Mouse (Mus musculus): ENCODE data around the gene Ddx24. TPM values are rescaled to one million over a fixed set of nuclear protein-coding genes. Genes with fewer than 3 reads are reported as not detected.

The Ddx24 gene
- polyA plus RNA-seq, 1 experiment from 2014 or later = 76.7 TPM

GRCm38 (mm10) chr12:103426710-103427109 is 1.1 kb upstream of the Ddx24 start:
- Histone ChIP-seq H3K4me3 (no peak overlapping the region), H3K27me3 (no peaks in the 10 kb centered on the region), H3K27ac (no peak overlapping the region), H3K4me2 (no peak overlapping the region), H3K9ac (no peak overlapping the region), H3K4me1 (peaks cover 24% of the 10 kb centered on the region), H3K36me3 (peaks cover 12% of the 10 kb centered on the region; the same call in 1 of the 2 replicates), H3K9me3 (no peaks in the 10 kb centered on the region)
- WGBS = 88% methylated on average over 7 of the region's 7 CpGs
- ATAC-seq (ENCODE audit: borderline replicate concordance, extremely low read depth, low FRiP score, low TSS enrichment) = no peak

DNA sequence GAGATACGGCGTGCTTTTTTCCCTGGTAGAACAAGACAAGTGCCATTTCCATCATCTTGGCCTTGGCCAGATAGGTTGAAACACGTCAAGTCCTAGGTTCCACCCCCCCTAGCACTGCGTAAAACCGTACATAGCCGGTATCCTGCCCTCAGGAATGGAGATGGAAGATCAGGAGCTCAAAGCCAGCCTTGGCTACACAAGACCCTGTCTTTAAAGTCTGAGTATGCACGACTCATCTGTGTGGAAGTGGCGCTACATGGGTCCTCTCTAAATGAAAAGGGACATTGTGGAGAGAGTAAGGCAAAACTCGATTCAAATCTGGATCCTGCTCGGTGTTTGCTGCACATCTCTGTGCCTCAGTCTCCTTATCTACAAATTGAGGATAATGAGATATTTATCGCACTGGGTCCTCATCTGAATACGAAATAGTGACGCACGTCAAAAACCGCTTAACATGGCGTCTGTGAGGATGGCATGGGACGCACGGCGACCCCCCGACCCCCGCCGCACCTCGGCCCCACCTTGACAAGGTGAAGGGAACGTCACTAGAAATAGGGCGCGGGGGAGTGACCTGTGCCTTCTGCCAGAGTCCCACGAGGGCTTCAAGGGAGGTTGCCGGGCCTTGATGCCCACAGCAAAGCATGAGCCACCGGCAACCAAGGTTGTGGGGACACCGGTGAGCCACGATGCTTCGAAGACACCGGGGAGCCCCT is 458 bp downstream of the Ddx24 start:
- H3K9me3 ChIP-seq = no peaks in the 10 kb centered on the region

DNA sequence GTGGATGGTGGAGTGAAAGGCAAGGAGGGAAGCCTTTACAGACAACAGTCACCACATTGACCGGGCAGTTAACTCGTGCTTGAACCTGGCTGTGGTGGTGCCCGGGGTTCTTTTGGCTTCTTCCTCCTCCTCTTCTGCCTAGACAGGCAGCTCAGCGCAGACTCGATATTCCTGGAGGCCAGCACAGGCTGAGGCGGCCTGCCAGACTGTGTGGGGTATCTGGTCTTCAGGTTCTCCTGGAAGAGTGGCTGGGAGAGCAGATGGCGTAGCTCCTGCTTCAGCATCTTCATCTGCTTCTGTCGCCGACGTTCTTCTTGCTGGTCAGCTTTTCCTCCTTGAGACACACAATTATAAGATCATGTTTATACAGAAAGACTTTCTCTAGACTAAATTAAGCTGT is 17.5 kb downstream of the Ddx24 start:
- no peak overlapping the region for H3K4me3 ChIP-seq
- peaks cover 77% of the 10 kb centered on the region for H3K36me3 ChIP-seq
- H3K9me3 ChIP-seq = no peaks in the 10 kb centered on the region
- H3K27ac ChIP-seq = no peak overlapping the region
- H3K4me2 ChIP-seq = no peak overlapping the region
- no peak overlapping the region for H3K9ac ChIP-seq
- 89% methylated on average over 10 of the region's 10 CpGs for WGBS
- H3K27me3 ChIP-seq = no peaks in the 10 kb centered on the region
- no peaks in the 10 kb centered on the region for H3K4me1 ChIP-seq
- no peak for ATAC-seq (ENCODE audit: borderline replicate concordance, extremely low read depth, low FRiP score, low TSS enrichment)

More for the DNA sequence above, 458 bp downstream of the Ddx24 start:
- Histone ChIP-seq H3K4me1 (peaks cover 30% of the 10 kb centered on the region), H3K9ac (peak overlapping the region; percentile 74), H3K4me2 (peak overlapping the region; percentile 79), H3K27ac (0 out of 2 replicates have a peak overlapping the region, but pooled peaks have one; percentile 11), H3K4me3 (peak overlapping the region; percentile 80), H3K36me3 (peaks cover 13% of the 10 kb centered on the region; the same call in 1 of the 2 replicates), H3K27me3 (no peaks in the 10 kb centered on the region)
- ATAC-seq (ENCODE audit: borderline replicate concordance, extremely low read depth, low FRiP score, low TSS enrichment) = no peak
- 10% methylated on average over 33 of the region's 33 CpGs for WGBS

DNA sequence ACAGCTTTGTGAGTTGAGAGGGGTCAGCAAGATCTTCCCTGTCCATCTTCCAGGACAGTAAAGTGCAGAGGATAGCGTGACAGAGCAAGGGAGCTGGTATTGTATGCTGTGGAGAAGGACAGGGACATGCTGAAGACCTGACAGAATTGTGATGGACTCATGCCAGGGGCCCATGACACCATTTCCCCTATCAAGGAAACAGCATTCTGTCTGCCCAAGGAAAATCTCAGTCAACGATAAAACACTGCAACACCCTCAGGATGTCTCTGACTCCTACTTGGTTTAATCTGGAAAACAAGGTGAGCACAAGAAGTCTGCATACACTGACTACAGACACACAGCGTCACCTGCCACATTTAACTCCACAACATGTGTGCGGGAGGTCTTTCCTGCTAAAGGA is 17.9 kb downstream of the Ddx24 start, which contains the start of gene 9330161L09Rik:
Gene 9330161L09Rik, minus strand, starts transcription at position 101 of the 400 bp plus-strand sequence.
- Histone ChIP-seq H3K4me2 (no peak within 1 kb of the TSS), H3K4me3 (no peak within 1 kb of the TSS), H3K9me3 (no peaks in the 10 kb centered on the region), H3K4me1 (no peaks in the 10 kb centered on the region), H3K9ac (no peak within 1 kb of the TSS), H3K27me3 (no peaks in the 10 kb centered on the region), H3K27ac (no peak within 1 kb of the TSS), H3K36me3 (peaks cover 73% of the 10 kb centered on the region)
- 90% methylated on average over 4 of the region's 4 CpGs for WGBS
- ATAC-seq (ENCODE audit: borderline replicate concordance, extremely low read depth, low FRiP score, low TSS enrichment) = no peak

- no peak for ATAC-seq (ENCODE audit: borderline replicate concordance, extremely low read depth, low FRiP score, low TSS enrichment)
- no peaks in the 10 kb centered on the region for H3K4me1 ChIP-seq
- no peaks in the 10 kb centered on the region for H3K27me3 ChIP-seq
- H3K9ac ChIP-seq = no peak overlapping the region
- H3K27ac ChIP-seq = no peak overlapping the region
- no peak overlapping the region for H3K4me3 ChIP-seq
- H3K4me2 ChIP-seq = no peak overlapping the region
- 83% methylated on average over 18 of the region's 18 CpGs for WGBS
- H3K9me3 ChIP-seq = no peaks in the 10 kb centered on the region
- H3K36me3 ChIP-seq = peaks cover 43% of the 10 kb centered on the region
Observed at GRCm38 (mm10) chr12:103404131-103404530, 21.5 kb downstream of the Ddx24 start.

DNA sequence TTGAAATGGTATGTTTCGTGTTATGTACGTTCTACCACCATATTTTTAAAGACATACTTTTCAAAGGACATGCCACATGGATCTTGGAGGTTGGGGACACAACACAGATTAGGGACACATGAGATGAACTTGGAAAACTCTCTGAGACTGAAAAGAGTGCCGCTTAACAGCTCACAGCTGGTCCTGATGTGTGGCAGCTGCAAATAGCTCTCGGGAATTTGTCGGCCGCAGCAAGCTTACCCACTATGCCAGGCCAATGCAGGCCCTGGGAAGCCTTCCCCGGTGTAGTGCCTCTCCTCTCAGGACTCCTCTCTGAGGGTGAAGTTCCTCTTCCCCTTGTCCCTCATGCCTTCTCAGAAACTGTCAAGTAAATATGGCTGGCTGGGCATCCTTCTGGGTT is 28.9 kb downstream of the Ddx24 start:
- peaks cover 14% of the 10 kb centered on the region; the same call in 1 of the 2 replicates for H3K4me1 ChIP-seq
- H3K27ac ChIP-seq = peak overlapping the region; percentile 67; the same call in 1 of the 2 replicates
- no peak overlapping the region for H3K4me3 ChIP-seq
- 42% methylated on average over 7 of the region's 7 CpGs for WGBS
- no peak; the same call in 1 of the 2 replicates for ATAC-seq (ENCODE audit: borderline replicate concordance, extremely low read depth, low FRiP score, low TSS enrichment)
- no peaks in the 10 kb centered on the region for H3K27me3 ChIP-seq
- peak overlapping the region; percentile 20; the same call in 1 of the 2 replicates for H3K4me2 ChIP-seq
- no peaks in the 10 kb centered on the region for H3K9me3 ChIP-seq
- no peak overlapping the region for H3K9ac ChIP-seq
- H3K36me3 ChIP-seq = no peaks in the 10 kb centered on the region

- 55% methylated on average over 12 of the region's 12 CpGs for WGBS
- ATAC-seq (ENCODE audit: borderline replicate concordance, extremely low read depth, low FRiP score, low TSS enrichment) = no peak
- Histone ChIP-seq H3K9ac (no peak overlapping the region), H3K4me1 (peaks cover 21% of the 10 kb centered on the region; the same call in 1 of the 2 replicates), H3K9me3 (no peaks in the 10 kb centered on the region), H3K27me3 (no peaks in the 10 kb centered on the region), H3K27ac (peak overlapping the region; percentile 41; the same call in 1 of the 2 replicates), H3K4me2 (no peak overlapping the region), H3K4me3 (no peak overlapping the region), H3K36me3 (no peaks in the 10 kb centered on the region)
Observed at GRCm38 (mm10) chr12:103395486-103396275, 29.9 kb downstream of the Ddx24 start.

DNA sequence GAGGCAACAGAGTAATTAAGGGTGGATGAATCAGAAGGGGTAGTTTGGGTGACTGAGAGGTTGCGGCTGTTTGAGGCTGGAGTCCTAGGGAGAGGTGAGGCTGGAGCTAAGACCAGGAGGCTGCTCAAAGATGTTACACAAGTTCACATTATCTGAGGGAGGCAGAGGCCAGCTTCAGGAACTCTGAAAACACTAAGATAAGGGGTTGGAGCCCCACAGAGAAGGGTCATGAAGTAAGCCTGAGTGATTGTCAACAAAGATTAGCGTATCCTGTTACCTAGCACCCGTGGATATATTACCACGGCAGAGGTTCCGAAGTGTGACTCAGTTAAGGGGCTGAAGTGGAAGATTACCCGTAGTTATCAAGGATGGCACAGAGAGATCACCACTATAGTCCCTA is 32.1 kb downstream of the Ddx24 start:
- ATAC-seq (ENCODE audit: borderline replicate concordance, extremely low read depth, low FRiP score, low TSS enrichment) = no peak
- Histone ChIP-seq H3K36me3 (no peaks in the 10 kb centered on the region), H3K27me3 (no peaks in the 10 kb centered on the region), H3K27ac (no peak overlapping the region), H3K9ac (no peak overlapping the region), H3K4me3 (no peak overlapping the region), H3K4me1 (peaks cover 27% of the 10 kb centered on the region), H3K4me2 (no peak overlapping the region), H3K9me3 (no peaks in the 10 kb centered on the region)
- whole genome bisulfite sequencing = 33% methylated on average over 6 of the region's 6 CpGs

DNA sequence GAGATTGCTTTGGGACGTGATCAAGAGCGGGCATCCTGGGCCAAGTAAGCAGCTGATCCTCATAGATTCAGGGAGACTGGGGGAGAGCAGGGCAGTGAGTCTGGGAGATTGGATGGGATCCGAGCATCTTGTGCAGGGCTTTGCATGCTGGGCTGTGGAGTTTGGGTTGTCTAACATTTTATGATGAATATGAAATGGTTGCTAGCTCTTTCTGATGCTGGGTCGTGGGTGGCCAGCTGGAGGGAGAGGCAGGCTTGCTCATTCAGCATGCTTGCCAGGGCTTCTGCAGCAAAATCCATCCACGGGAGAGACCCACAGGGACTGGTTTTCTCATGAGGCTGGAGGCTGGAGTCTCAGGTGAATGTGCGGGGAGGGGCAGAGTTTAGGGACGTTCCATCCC is 34.5 kb downstream of the Ddx24 start:
- H3K9ac ChIP-seq = no peak overlapping the region
- H3K36me3 ChIP-seq = no peaks in the 10 kb centered on the region
- H3K4me3 ChIP-seq = no peak overlapping the region
- WGBS = 49% methylated on average over 7 of the region's 7 CpGs
- H3K27ac ChIP-seq = no peak overlapping the region
- H3K4me1 ChIP-seq = peaks cover 17% of the 10 kb centered on the region
- H3K4me2 ChIP-seq = no peak overlapping the region
- no peaks in the 10 kb centered on the region for H3K27me3 ChIP-seq
- ATAC-seq (ENCODE audit: borderline replicate concordance, extremely low read depth, low FRiP score, low TSS enrichment) = no peak
- H3K9me3 ChIP-seq = no peaks in the 10 kb centered on the region

DNA sequence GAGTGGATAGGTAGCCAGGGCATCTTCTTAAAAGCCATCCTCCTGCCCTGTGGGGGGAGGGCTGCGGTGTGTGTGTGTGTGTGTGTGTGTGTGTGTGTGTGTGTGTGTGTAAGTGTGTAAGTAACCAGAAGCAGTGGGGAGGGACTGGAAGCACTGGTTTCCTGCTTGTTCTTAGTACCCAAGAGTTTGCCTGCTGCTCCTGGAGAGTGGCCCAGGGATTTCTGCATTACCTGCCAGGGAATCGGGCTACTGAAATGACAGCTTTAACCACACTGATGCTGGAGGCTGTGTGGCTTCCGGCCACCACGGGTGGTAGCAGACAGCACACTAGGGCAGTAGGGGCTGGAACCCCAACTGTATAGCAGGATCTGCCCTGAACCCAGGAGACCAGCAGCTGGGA is 35.6 kb downstream of the Ddx24 start:
- no peak overlapping the region for H3K4me3 ChIP-seq
- no peaks in the 10 kb centered on the region for H3K27me3 ChIP-seq
- ATAC-seq (ENCODE audit: borderline replicate concordance, extremely low read depth, low FRiP score, low TSS enrichment) = no peak
- no peaks in the 10 kb centered on the region for H3K9me3 ChIP-seq
- H3K4me1 ChIP-seq = peaks cover 13% of the 10 kb centered on the region
- H3K4me2 ChIP-seq = peak overlapping the region; percentile 6; the same call in 1 of the 2 replicates
- H3K27ac ChIP-seq = no peak overlapping the region
- no peak overlapping the region for H3K9ac ChIP-seq
- no peaks in the 10 kb centered on the region for H3K36me3 ChIP-seq
- 61% methylated on average over 4 of the region's 4 CpGs for WGBS

DNA sequence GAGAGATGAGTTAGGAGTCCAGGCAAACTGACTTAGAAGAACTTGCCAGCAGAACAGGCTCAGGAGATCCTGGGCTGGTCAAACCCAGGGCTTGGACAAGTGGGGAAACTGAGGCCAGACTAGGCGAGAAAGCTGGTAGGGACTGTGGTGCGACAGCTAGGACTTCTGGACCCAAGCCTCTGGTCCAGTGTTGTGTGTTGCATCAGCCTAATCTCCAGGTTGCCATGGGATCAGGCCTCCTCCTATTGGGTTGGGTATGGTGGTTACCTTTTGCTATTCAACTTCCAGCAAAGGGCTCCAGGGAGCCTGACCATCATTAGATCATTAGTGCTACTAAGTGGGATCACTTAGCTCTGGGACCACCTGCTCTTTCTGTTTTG is 36.3 kb downstream of the Ddx24 start:
- H3K9me3 ChIP-seq = no peaks in the 10 kb centered on the region
- no peak overlapping the region for H3K27ac ChIP-seq
- WGBS = 71% methylated on average over 2 of the region's 2 CpGs
- no peaks in the 10 kb centered on the region for H3K27me3 ChIP-seq
- no peaks in the 10 kb centered on the region for H3K36me3 ChIP-seq
- peak overlapping the region; percentile 72 for H3K4me2 ChIP-seq
- peaks cover 13% of the 10 kb centered on the region for H3K4me1 ChIP-seq
- peak overlapping the region; percentile 83 for H3K4me3 ChIP-seq
- peak overlapping the region; percentile 64 for H3K9ac ChIP-seq
- no peak for ATAC-seq (ENCODE audit: borderline replicate concordance, extremely low read depth, low FRiP score, low TSS enrichment)
